In genomic region chr1:179842568-179842967, GRCm38 (mm10) we compare ENCODE assay signal across 12 mouse cellular contexts. TPM values are rescaled to one million over a fixed set of nuclear protein-coding genes. Genes with fewer than 3 reads are reported as not detected.
A peak's percentile ranks its signal among the peaks of the same experiment; 100 is the strongest.
DNase-seq lines count a peak whose midpoint lies in the region; ATAC-seq lines count a peak whose summit lies in the region.
"Had no signal": no experiment of that assay in that cellular context is flagged by ENCODE, and none has a peak within 500 bp of the region (broad histone marks: within the 10 kb centered on the region; RNA-seq: fewer than 3 reads in every experiment).

No protein-coding gene starts in this region.

- WGBS in hindbrain, embryonic 14.5 days = 76% methylated on average over 7 of the region's 7 CpGs
- WGBS in hindbrain, embryonic 11.5 days = 90% methylated on average over 7 of the region's 7 CpGs

- no peak overlapping the region for H3K4me2 ChIP-seq in hindbrain, embryonic 14.5 days (replicated peaks)
- H3K4me2 ChIP-seq in hindbrain, embryonic 11.5 days (replicated peaks; ENCODE audit: low read depth, low read length) = no peak overlapping the region
- H3K4me2 ChIP-seq: heart, embryonic 15.5 days; limb, embryonic 12.5 days had no signal

- peak; percentile 38 for DNase-seq in hindbrain, embryonic 14.5 days (ENCODE audit: low spot score)
- no peak for DNase-seq in hindbrain, embryonic 11.5 days (ENCODE audit: low spot score)
- peak; percentile 16 for DNase-seq in right cerebral cortex, postnatal 4 days
- no peak for DNase-seq in right cerebral cortex, postnatal 36 days (ENCODE audit: low spot score in 2 of 2)
- peak; percentile 40 to 56 for DNase-seq in heart, postnatal 36 days
- DNase-seq in splenic B cell, adult 2 months (ENCODE audit: low read depth, low spot score) = peak; percentile 19
- DNase-seq in cerebellum, adult 9-11 months = no peak
- DNase-seq in embryo, embryonic 11 days = no peak

- no peak overlapping the region for H3K27ac ChIP-seq in hindbrain, embryonic 14.5 days
- H3K27ac ChIP-seq in hindbrain, embryonic 11.5 days (ENCODE audit: low read depth, low read length) = no peak overlapping the region
- H3K27ac ChIP-seq: heart, embryonic 15.5 days; limb, embryonic 12.5 days had no signal

- ATAC-seq in hindbrain, embryonic 14.5 days (ENCODE audit: low FRiP score) = no peak
- no peak for ATAC-seq in hindbrain, embryonic 11.5 days (ENCODE audit: low FRiP score)

- no peak overlapping the region for H3K4me3 ChIP-seq in hindbrain, embryonic 14.5 days (replicated peaks; ENCODE audit: low read length)
- no peak overlapping the region for H3K4me3 ChIP-seq in hindbrain, embryonic 11.5 days (ENCODE audit: low read depth, low read length)
- H3K4me3 ChIP-seq: heart, embryonic 15.5 days; limb, embryonic 12.5 days; myocyte had no signal

- no peak overlapping the region for H3K9ac ChIP-seq in hindbrain, embryonic 14.5 days
- H3K9ac ChIP-seq in hindbrain, embryonic 11.5 days (ENCODE audit: low read depth, low read length) = no peak overlapping the region
- H3K9ac ChIP-seq: heart, embryonic 15.5 days; limb, embryonic 12.5 days had no signal

- no peaks in the 10 kb centered on the region for H3K36me3 ChIP-seq in hindbrain, embryonic 14.5 days (replicated peaks; ENCODE audit: control insufficient read depth, insufficient read depth)
- no peaks in the 10 kb centered on the region for H3K36me3 ChIP-seq in hindbrain, embryonic 11.5 days (ENCODE audit: control insufficient read depth, insufficient read depth, low read length)
- H3K36me3 ChIP-seq in splenic B cell, adult 2 months (ENCODE audit: control insufficient read depth, insufficient read depth, low read length, poor library complexity, severe bottlenecking) = no peaks in the 10 kb centered on the region
- H3K36me3 ChIP-seq: heart, embryonic 15.5 days; limb, embryonic 12.5 days had no signal

- intact Hi-C loops in heart, postnatal 36 days (cut with DNase I) = loop anchor here (10.0 kb wide), 1 partner anchor 198 kb away; no protein-coding TSS in a partner anchor

- no peaks in the 10 kb centered on the region for H3K9me3 ChIP-seq in hindbrain, embryonic 14.5 days (ENCODE audit: control insufficient read depth, low read length)
- H3K9me3 ChIP-seq in hindbrain, embryonic 11.5 days (ENCODE audit: control insufficient read depth, low read length) = no peaks in the 10 kb centered on the region
- H3K9me3 ChIP-seq: heart, embryonic 15.5 days; limb, embryonic 12.5 days had no signal

- no peaks in the 10 kb centered on the region for H3K27me3 ChIP-seq in hindbrain, embryonic 14.5 days (ENCODE audit: control insufficient read depth, insufficient read depth, low read length)
- no peaks in the 10 kb centered on the region for H3K27me3 ChIP-seq in hindbrain, embryonic 11.5 days (ENCODE audit: control insufficient read depth, insufficient read depth, low read length)
- no peaks in the 10 kb centered on the region for H3K27me3 ChIP-seq in splenic B cell, adult 2 months (ENCODE audit: control insufficient read depth, insufficient read depth, low read length, poor library complexity, severe bottlenecking)
- H3K27me3 ChIP-seq: CH12.LX; heart, embryonic 15.5 days; limb, embryonic 12.5 days had no signal

- H3K4me1 ChIP-seq in hindbrain, embryonic 14.5 days (replicated peaks; ENCODE audit: control insufficient read depth, insufficient read depth, low read length) = no peaks in the 10 kb centered on the region
- H3K4me1 ChIP-seq in hindbrain, embryonic 11.5 days (replicated peaks; ENCODE audit: control insufficient read depth, insufficient read depth, low read length) = no peaks in the 10 kb centered on the region

RNA-seq across cellular contexts. Expression of gene Ahctf1, which starts 39.1 kb away (rescaled TPM):
- polyA plus RNA-seq in hindbrain, embryonic 14.5 days (2014; fragmentation: Nextera tagmentation; extraction: Ambion mirVana) = 17.5 and 19.2 TPM in 2 replicates
- 31.1 and 40.2 TPM in 2 replicates for polyA plus RNA-seq in hindbrain, embryonic 11.5 days (2014; fragmentation: Nextera tagmentation; extraction: Ambion mirVana)
- total RNA-seq in heart, postnatal 36 days (2021) = 10 to 100 TPM; 19.4 to 21.8 TPM

RNA-seq across cellular contexts. Expression of gene Gm10518, which starts 39.4 kb away (rescaled TPM):
- polyA plus RNA-seq in hindbrain, embryonic 14.5 days (2014; fragmentation: Nextera tagmentation; extraction: Ambion mirVana) = 0.27 TPM in 1 of 2 replicates, not detected in the other
- polyA plus RNA-seq in hindbrain, embryonic 11.5 days (2014; fragmentation: Nextera tagmentation; extraction: Ambion mirVana) = 0.40 TPM in 1 of 2 replicates, not detected in the other
- not detected for total RNA-seq in heart, postnatal 36 days (2021)
- polyA plus RNA-seq: heart, embryonic 15.5 days had no signal

Comparison
In these comparisons a context has a peak if more than half of its experiments do, and no peak if none do; other contexts are left out.
1. DNase-seq: peak in hindbrain, embryonic 14.5 days (single experiment), right cerebral cortex, postnatal 4 days (single experiment), heart, postnatal 36 days (2 of 2) and splenic B cell, adult 2 months (single experiment); none in hindbrain, embryonic 11.5 days (single experiment), right cerebral cortex, postnatal 36 days (0 of 2), cerebellum, adult 9-11 months (single experiment) and embryo, embryonic 11 days (single experiment).